Mouse (Mus musculus) megakaryocyte-erythroid progenitor cell, adult 5-6 weeks (primary cell): ENCODE results near the gene Fgf7. TPM values are rescaled to one million over a fixed set of nuclear protein-coding genes. Genes with fewer than 3 reads are reported as not detected.

Experiments
- ATAC-seq: replicated peaks from 2 replicates; pipeline ENCODE4 v1.8.0; 2016; ENCODE audit warnings: mild to moderate bottlenecking, inconsistent platforms; ENCODE audit not compliant: severe bottlenecking, poor library complexity, low FRiP score, low TSS enrichment
- total RNA-seq, 2 experiments: library from RNA; stranded (forward) in 1 of 2; stranded (reverse) in 1 of 2; fragments of 200-1000, 215-1000 nt in 1 of 2; fragments of >200 nt in 1 of 2; fragmentation: Nextera tagmentation in 1 of 2; gene quantifications; 2 replicates each; pipeline ENCODE4 v1.2.3; 2014 to 2017

Gene Fgf7
- total RNA-seq, 2 experiments from 2014 or later: not detected

DNA sequence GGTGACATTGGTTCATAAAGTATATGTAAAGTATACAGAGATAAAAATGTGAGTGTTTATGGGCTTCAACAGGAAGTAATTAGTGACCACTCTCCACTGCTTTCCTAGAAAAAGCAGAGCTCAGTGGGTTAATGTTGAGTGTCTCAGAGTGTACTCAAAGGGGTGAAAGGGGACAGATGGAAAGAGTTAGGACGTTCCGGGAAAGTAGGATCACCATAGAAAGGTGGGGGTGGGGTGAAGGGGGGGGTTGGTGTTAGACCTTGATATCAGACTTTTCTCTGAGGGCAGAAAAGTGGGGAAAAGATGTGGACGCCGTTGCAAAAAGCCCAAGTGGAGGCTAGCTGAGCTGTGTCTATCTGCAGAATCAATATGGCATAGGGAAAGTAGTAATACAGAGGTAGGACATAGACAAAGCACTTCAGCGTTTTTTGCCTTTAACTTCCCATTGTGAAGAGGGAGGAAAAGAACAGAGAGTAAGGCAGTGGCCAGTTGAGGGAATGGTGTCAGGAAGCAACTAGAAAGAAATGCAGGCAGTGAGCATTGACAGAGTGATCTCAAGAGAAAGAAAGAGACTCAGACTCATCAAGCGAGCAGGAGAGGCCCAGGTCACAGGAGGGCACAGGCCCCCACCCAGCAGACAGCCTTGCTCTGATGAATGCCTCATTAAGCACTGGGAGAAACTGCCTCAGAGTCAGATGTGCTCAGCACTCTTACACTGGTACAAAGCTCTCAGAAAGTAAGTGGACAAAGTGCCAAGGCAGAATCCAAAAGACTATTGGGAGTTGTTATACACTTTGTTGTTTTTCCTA lies 18.5 kb downstream of the Fgf7 start:
- ATAC-seq: no peak

DNA sequence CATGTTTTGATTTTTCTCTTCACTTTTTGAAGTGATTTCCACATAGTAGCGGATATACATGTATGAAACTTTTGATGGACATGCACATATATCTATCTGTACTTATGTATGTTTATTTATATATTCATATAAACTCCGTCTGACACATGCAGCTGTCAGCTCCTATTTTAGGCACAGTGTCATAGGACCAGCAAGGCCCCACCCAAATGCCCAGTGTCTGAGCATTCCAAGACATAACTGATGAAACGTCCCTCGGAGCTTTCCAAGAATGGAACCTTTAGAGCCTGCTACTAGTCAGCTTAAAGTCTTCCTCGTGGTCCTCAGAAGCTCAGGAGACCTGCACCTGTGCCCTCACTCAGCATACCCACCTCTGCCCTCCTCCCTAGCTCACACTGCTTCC lies 19.2 kb downstream of the Fgf7 start:
- no peak for ATAC-seq

DNA sequence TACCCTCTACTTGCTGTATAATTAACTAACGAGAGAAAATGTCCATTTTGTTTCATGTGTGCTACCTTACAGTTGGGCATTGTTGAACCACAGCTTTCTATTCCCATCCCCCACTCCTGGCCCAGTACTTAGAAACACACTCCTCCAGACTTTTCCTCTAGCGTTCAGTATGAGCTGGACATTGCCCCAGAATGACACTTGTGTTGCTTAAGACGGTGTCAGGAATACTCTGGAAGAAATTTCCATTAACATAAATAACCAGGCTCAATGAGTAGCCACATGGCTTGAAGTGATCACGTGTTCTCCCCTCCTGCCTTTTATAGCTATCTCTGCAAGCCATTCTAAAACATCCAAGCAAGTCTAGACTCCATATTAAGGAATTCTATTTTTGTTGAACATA lies 26.1 kb downstream of the Fgf7 start:
- ATAC-seq: no peak

DNA sequence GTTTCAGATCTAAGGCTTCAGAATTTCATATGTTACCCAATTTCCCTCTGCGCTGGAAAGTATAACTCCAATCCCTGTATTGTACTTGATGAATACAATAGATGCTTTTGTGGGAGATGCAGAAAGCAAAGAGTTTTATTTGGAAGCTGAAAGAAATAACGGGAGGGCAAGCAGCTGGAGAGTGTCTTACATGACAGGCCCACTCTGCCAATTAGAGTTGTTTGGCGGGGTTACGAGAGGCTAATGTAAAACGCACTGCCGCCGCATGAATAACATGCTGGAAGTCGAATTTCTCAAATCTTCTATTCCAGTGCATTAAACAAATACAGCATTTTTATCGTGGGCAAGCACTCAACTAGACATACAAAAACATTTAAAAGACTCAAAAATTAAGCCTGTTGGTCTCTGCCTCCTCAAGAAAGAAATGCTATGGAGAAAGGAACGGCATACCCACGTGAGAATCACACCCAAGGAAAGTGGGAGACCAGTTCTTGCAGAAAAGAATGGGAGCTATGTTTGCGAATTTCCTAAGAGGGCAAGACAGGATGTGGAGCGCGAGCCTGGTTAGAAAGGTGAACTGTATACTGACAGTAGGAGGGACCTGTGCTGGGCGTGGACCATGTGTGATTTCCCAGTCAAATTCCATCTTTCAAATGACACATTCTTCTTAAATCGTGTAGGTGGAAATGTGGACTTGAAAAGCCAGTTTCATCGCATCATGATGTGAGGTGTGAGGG lies 26.7 kb downstream of the Fgf7 start:
- ATAC-seq: no peak

DNA sequence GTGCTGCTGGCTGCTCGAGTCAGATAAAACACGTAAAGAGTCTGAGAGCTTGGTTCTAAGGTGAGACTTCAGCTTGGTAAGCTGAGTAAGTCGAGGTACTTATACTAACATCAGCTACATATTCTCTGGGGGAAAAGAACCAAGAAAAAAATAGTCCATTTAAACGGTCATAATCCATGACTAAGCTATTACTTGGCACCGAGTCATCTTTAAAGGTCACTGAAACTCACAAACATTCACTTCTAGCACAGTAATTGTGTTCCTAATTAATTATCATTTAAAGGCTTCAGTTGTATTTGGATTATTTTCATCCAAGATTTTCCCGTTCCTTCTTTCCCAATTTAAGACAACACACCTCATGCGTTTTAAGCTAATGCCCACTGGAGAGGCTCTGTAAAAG lies 28.4 kb downstream of the Fgf7 start:
- ATAC-seq: no peak

DNA sequence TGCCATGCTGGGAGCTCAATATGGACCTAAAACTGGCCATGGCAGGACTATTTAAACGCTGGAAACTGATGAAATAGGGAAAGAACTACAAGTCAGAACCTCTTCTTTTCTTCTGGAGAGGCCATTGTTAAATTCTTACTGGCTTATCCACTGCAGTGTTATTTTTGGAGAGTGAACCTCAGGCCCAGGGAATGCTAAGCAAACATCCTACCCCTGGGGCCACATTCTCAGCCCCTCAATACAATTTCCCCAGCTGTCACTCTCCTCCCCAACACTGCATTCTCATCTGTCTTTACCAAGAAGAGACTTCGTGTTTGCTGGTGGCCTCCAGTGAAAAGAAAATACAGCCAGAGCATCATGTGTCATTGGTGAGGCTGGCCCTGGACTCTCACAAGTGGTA lies 30.4 kb downstream of the Fgf7 start:
- no peak for ATAC-seq

DNA sequence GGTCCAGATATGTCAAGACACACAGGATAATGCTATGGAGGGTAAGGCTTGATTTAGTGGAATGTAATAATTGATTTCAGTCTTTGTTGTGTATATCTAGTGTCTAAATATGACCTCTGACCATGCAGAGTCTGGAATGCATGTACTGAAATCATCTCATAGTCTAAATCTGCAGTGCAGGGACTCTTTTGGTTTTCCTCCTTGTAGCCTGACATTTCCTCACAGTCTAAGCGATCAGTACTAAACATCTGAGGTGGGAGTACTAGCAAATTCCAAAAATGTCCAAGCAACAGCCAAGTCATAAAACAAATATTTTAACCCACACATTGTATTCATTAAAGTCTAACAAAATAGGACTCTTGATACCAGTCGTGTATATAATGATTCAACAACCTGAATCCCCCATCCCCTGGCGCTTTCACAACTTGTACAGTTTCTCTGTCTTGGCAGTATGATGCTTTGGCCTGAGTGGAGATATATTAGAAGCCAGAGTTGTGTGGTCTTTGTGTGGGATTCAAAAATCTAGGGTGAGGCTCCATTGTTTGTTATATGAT lies 30.9 kb downstream of the Fgf7 start:
- no peak for ATAC-seq

DNA sequence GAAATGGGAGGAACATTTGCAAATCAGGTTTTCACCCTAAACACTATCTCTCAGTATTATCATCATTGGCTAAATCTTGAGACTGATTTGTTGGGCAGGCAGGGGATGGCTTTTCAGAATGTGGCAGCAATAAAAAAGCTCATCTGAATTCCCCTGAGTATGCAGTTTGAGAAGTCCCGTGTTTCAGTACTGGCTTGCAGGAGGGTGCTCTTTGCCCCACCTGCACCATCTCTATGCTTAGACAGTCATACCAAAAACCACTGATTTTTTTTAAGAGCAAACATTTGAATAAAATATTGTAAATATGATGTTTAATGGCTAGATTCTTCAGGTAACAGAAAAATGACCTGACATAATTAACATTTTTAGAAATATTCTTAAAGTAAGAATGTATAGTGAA lies 35.3 kb downstream of the Fgf7 start:
- no peak for ATAC-seq

DNA sequence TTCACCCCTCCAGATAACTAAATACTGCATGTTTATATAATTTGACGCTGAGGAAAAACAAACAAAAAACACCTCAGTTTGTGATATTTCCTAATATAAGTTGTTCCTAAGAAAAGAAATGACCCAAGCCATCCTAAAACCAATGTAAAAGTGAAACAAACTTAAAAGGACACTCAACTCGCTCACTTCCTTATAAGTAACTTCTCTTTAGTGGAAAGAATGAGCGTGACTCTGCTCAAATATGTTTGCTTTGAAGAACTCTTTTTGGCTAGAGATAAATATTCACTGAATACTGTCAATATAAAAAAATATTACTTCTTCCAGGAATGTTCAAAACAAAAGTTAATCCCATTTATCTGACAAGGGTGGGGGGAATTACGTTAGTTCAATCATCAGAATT lies 39.3 kb downstream of the Fgf7 start:
- no peak for ATAC-seq

DNA sequence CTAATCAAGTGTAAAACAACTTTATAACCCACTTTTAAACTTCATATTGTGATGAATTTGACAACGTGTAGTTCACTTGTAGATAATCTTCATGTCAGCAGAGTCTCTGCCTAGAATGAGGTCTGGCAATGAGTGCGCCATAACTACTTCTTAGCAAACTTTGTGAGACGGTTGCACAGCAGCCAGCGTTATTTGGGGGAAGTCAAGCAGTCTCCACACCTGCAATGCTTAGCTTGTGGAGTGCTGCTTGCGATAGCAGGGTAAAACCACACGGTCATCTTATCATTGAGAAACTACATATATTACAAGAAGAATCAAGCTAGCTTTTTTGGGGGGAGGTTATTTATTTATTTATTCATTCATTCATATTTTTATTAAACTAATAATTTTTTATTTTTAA lies 42.0 kb downstream of the Fgf7 start:
- ATAC-seq: no peak

DNA sequence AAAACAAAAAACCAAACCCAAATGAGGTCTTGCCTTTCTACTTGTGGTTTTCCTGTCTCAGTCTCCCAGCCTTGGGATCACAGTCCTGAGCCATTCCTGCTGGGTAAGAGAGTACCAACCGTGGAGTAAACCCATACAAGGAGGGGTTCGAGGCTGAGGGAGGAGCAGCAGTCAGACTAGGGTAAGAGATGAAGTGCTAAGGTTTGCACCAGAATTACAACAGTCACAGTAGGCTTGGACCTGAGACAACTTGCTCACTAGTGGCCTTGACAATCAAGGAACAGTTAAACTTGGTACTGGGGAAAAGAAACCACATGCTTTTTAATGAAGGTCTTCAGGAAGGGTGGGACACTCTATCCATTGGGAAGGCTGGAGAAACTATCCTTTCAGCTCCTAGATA lies 44.6 kb downstream of the Fgf7 start:
- no peak for ATAC-seq

DNA sequence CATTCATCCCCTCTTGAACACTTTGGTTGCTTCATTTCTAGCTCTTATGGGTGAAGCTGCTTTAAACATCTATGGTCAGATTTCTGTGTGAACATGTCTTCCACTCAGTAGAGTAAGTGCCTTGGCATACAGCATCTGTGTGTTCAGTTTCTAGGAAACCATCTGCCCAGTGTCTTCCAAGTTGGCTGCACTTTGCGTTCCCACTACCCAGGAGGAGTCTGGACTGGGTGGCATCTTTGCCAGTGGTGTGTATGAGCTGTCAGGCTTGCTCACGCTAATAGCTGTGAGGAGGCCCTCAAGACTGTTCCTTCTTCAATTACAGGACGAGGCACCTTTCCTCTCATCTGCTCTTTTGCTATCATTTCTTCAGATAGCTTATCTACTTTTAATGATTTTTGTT lies 49.9 kb downstream of the Fgf7 start:
- no peak for ATAC-seq

DNA sequence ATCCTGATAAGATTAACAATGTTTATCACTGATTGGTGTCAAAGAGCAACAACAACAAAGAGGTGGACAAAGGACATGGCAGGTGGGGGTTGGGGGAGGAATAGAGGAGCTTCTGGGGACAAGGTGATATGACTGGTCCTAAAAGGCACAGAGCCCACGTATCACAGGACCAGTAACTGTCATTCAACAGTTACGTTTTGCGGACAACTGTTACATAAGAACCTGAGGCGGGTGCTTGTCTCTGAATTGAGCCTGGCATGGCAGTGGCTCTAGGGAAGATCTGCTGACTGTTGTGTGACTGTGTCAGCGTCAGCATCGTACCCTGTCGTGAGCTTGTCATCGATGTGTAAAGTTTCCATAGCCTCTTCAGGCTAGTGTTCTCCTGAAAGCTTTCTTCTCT lies 51.7 kb downstream of the Fgf7 start:
- no peak for ATAC-seq

DNA sequence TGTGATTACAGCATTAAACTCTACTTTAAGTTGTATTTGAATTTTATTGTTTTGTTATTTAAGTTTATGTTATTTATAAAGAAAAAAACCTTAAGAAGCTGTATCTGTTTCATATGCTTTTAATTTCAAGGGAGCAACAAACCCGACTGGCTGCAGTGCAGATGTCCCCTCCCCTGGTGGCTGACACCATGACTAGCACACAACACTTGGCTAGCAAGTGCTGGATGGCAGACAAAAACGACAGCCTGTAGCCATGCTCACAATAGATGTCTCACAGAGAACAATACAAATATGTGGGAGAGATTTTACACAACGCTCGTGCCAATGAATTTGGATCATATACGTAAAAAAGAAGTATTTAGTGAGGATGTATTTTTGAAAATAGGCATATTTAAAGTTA lies 56.0 kb downstream of the Fgf7 start:
- ATAC-seq: no peak

DNA sequence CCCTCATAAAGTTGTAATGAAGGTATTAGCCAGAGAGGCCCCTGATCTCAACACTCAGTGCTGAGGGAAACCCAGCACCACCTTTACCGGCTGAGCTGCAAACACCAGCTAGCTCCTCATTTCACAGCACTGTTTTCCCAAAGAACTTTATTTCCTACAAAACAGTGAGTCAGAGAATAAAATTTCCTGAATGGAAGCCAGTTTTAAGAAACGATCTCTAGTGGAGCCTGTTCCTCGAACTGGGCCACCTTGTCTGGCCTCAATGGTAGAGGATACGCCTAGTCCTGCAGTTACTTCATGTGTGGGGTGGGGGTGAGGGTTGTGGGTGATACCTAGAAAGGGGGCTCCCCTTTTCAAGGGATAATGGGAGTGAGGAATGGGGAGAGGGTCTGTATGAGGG lies 60.2 kb downstream of the Fgf7 start:
- no peak for ATAC-seq

Other genes with a start within 250 kb of the Fgf7 start
- 3.3 and 12.4 TPM in 2 replicates for gene Galk2, start 175.5 kb upstream of the Fgf7 start, total RNA-seq (2014; fragmentation: Nextera tagmentation)
- 9.4 and 10.3 TPM in 2 replicates for gene Galk2, start 175.5 kb upstream of the Fgf7 start, total RNA-seq (2017)
- gene Cops2, start 175.5 kb upstream of the Fgf7 start, total RNA-seq (2014; fragmentation: Nextera tagmentation): 82.2 and 102 TPM in 2 replicates
- 156 and 313 TPM in 2 replicates for gene Cops2, start 175.5 kb upstream of the Fgf7 start, total RNA-seq (2017)
- not detected in 2 replicates for gene Fam227b, start 117.3 kb downstream of the Fgf7 start, total RNA-seq (2014; fragmentation: Nextera tagmentation)
- gene Fam227b, start 117.3 kb downstream of the Fgf7 start, total RNA-seq (2017): not detected in 2 replicates
- 28.0 and 28.3 TPM in 2 replicates for gene Dtwd1, start 117.5 kb downstream of the Fgf7 start, total RNA-seq (2014; fragmentation: Nextera tagmentation)
- gene Dtwd1, start 117.5 kb downstream of the Fgf7 start, total RNA-seq (2017): 21.5 and 27.0 TPM in 2 replicates
- gene Gm17555, start 180.4 kb downstream of the Fgf7 start, total RNA-seq (2014; fragmentation: Nextera tagmentation): not detected in 2 replicates
- gene Gm17555, start 180.4 kb downstream of the Fgf7 start, total RNA-seq (2017): not detected in 2 replicates